Mouse (Mus musculus): ENCODE data around the gene Slc32a1. TPM values are rescaled to one million over a fixed set of nuclear protein-coding genes. Genes with fewer than 3 reads are reported as not detected.
A peak's percentile ranks its signal among the peaks of the same experiment; 100 is the strongest.

Gene Slc32a1
- polyA plus RNA-seq (2015; fragmentation: Nextera tagmentation; extraction: Ambion mirVana): not detected in 2 replicates

GRCm38 (mm10) chr2:158610488-158611325, at the start of gene Slc32a1:
TSS of gene Slc32a1 (plus strand) at chr2:158610767.
- peak; percentile 10 for DNase-seq (ENCODE audit: low spot score)

- no peak for DNase-seq (ENCODE audit: low spot score)
These were observed 49.8 kb upstream of the Slc32a1 start for GRCm38 (mm10) chr2:158560801-158561200.

GRCm38 (mm10) chr2:158561371-158562144, 49.0 kb upstream of the Slc32a1 start:
- DNase-seq (ENCODE audit: low spot score): no peak

GRCm38 (mm10) chr2:158570421-158571081, 40.0 kb upstream of the Slc32a1 start:
- peak; percentile 46 for DNase-seq (ENCODE audit: low spot score)

GRCm38 (mm10) chr2:158579979-158580378, 30.6 kb upstream of the Slc32a1 start:
- no peak for DNase-seq (ENCODE audit: low spot score)

- DNase-seq (ENCODE audit: low spot score): no peak
These were observed 25.8 kb upstream of the Slc32a1 start for GRCm38 (mm10) chr2:158584621-158585358.

- DNase-seq (ENCODE audit: low spot score): no peak
These were observed 21.9 kb upstream of the Slc32a1 start for GRCm38 (mm10) chr2:158588524-158589271.

GRCm38 (mm10) chr2:158590495-158590894, 20.1 kb upstream of the Slc32a1 start:
- DNase-seq (ENCODE audit: low spot score): no peak

- no peak for DNase-seq (ENCODE audit: low spot score)
These were observed 19.3 kb upstream of the Slc32a1 start for GRCm38 (mm10) chr2:158591286-158591685.

GRCm38 (mm10) chr2:158593371-158593770, 17.2 kb upstream of the Slc32a1 start:
- DNase-seq (ENCODE audit: low spot score): no peak

- DNase-seq (ENCODE audit: low spot score): no peak
These were observed 15.5 kb upstream of the Slc32a1 start for GRCm38 (mm10) chr2:158595103-158595502.

GRCm38 (mm10) chr2:158595577-158595976, 15.0 kb upstream of the Slc32a1 start:
- no peak for DNase-seq (ENCODE audit: low spot score)

- no peak for DNase-seq (ENCODE audit: low spot score)
These were observed 13.8 kb upstream of the Slc32a1 start for GRCm38 (mm10) chr2:158596803-158597202.

GRCm38 (mm10) chr2:158600517-158600916, 10.1 kb upstream of the Slc32a1 start:
- no peak for DNase-seq (ENCODE audit: low spot score)

GRCm38 (mm10) chr2:158601326-158601725, 9.2 kb upstream of the Slc32a1 start:
- no peak for DNase-seq (ENCODE audit: low spot score)

- no peak for DNase-seq (ENCODE audit: low spot score)
These were observed 7.9 kb upstream of the Slc32a1 start for GRCm38 (mm10) chr2:158602663-158603062.

- no peak for DNase-seq (ENCODE audit: low spot score)
These were observed 4.0 kb upstream of the Slc32a1 start for GRCm38 (mm10) chr2:158606511-158606964.

GRCm38 (mm10) chr2:158609681-158610080, 886 bp upstream of the Slc32a1 start:
- peak; percentile 14 for DNase-seq (ENCODE audit: low spot score)

- no peak for DNase-seq (ENCODE audit: low spot score)
These were observed 756 bp downstream of the Slc32a1 start for GRCm38 (mm10) chr2:158611326-158611719.

Data from thymus, postnatal 0 days (tissue).